Mouse (Mus musculus) adipose tissue, adult 10 weeks (tissue): ENCODE measurements around the gene Gspt2. TPM values are rescaled to one million over a fixed set of nuclear protein-coding genes. Genes with fewer than 3 reads are reported as not detected.

Experiments used
- polyA plus RNA-seq: library from polyadenylated mRNA; stranded (reverse); fragments of 350-450 nt; fragmentation: Illumina TruSeq; extraction: RNeasy Lipid Tissue Mini Kit (QIAGEN cat#74804); gene quantifications from one replicate; pipeline ENCODE4 v1.2.3, GENCODE M21; 2014; ENCODE audit warnings: low read depth, low replicate concordance

The Gspt2 gene
- polyA plus RNA-seq: 46.7 TPM

DNA sequence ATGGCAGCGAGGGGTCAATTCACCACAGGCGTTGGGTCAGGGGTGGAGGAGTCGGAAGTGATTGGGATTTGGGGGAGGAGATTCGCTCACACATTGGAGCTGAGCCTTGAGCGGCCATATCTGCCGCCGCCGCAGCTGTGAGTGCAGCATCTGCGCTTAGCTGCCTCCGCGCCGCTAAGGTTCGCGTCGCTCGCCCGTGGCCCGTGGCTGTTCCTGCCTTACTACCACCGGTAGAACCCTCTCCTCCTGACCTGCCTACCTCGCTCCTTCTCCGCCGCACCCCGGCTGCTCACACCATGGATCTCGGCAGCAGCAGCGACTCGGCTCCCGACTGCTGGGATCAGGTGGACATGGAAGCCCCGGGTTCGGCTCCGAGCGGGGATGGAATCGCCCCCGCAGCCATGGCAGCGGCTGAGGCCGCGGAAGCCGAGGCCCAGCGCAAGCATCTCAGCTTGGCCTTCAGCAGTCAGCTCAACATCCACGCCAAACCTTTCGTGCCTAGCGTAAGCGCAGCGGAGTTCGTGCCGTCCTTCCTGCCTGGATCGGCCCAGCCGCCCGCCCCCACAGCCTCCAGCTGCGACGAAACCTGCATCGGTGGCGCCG lies at the start of gene Gspt2:
TSS of gene Gspt2 (plus strand) at position 109 of the 603 bp plus-strand sequence.

Other genes with a start within 250 kb of the Gspt2 start
- gene Maged1, start 93.9 kb upstream of the Gspt2 start, polyA plus RNA-seq: 390 TPM
- gene Zxdb, start 88.5 kb downstream of the Gspt2 start, polyA plus RNA-seq: 5.1 TPM